Mouse (Mus musculus) forebrain, postnatal 0 days (tissue): ENCODE measurements around the gene Celsr1. TPM values are rescaled to one million over a fixed set of nuclear protein-coding genes. Genes with fewer than 3 reads are reported as not detected.

Experiments
- ATAC-seq: fragments of 200-750 bp; cut with Nextera tagmentation; 2 replicates; pipeline ENCODE4 v1.8.0; 2017; ENCODE audit warnings: mild to moderate bottlenecking, moderate library complexity
- DNase-seq: peaks from one replicate; pipeline ENCODE4 v3.0.0-alpha.2; 2015
- H3K27ac ChIP-seq: fragments of 300-500 bp; sonication (generic); 2 replicates; pipeline ENCODE4 v1.5.1; 2014; ENCODE audit warnings: low read depth, mild to moderate bottlenecking, antibody characterized with exemption, low read length, moderate library complexity, mixed read lengths
- H3K27me3 ChIP-seq: fragments of 300-500 bp; sonication (generic); 2 replicates; pipeline ENCODE4 v1.6.1; 2014; ENCODE audit warnings: mild to moderate bottlenecking, low read length, mixed read lengths; ENCODE audit not compliant: insufficient read depth
- H3K36me3 ChIP-seq: fragments of 300-500 bp; sonication (generic); 2 replicates; pipeline ENCODE4 v1.6.1; 2014; ENCODE audit warnings: mild to moderate bottlenecking, moderate library complexity; ENCODE audit not compliant: insufficient read depth
- H3K4me1 ChIP-seq: fragments of 300-500 bp; sonication (generic); 2 replicates; pipeline ENCODE4 v1.6.1; 2014; ENCODE audit warnings: antibody characterized with exemption; ENCODE audit not compliant: insufficient read depth
- H3K4me2 ChIP-seq: fragments of 300-500 bp; sonication (generic); 2 replicates; pipeline ENCODE4 v1.6.1; 2014; ENCODE audit warnings: low read depth, mild to moderate bottlenecking, moderate library complexity
- H3K4me3 ChIP-seq: fragments of 300-500 bp; sonication (generic); 2 replicates; pipeline ENCODE4 v1.5.1; 2014; ENCODE audit warnings: low read depth, low read length, mixed read lengths
- H3K9ac ChIP-seq: fragments of 300-500 bp; sonication (generic); 2 replicates; pipeline ENCODE4 v1.6.1; 2014; ENCODE audit warnings: mild to moderate bottlenecking
- H3K9me3 ChIP-seq: fragments of 300-500 bp; sonication (generic); 2 replicates; pipeline ENCODE4 v1.6.1; 2016; ENCODE audit warnings: low read length
- CTCF ChIP-seq: sonication (generic); IDR thresholded peaks from 2 replicates; pipeline ENCODE4 v1.5.1; 2016; ENCODE audit warnings: antibody characterized with exemption, control low read depth, low read depth
- WGBS: fragments of 180-500 bp; shearing (Covaris S2); extraction: QIAGEN DNeasy Blood & Tissue Kit; methylation state at CpG from one replicate; pipeline ENCODE4 v1.1.7; 2014; 5-methylcytosine and 5-hydroxymethylcytosine counted together
- polyA plus RNA-seq: library from polyadenylated mRNA; unstranded; fragments of >200 nt; fragmentation: Nextera tagmentation; extraction: Ambion mirVana; gene quantifications from 2 replicates; pipeline ENCODE4 v1.2.1, GENCODE M21; 2015
- total RNA-seq: library from RNA; depleted of rRNA; stranded (reverse); fragments of >200 nt; gene quantifications from 2 replicates; pipeline ENCODE4 v1.2.3, GENCODE M21; 2014

The Celsr1 gene
- total and polyA plus RNA-seq, 2 experiments from 2014 or later: 0.97 to 13.0 TPM

- Histone ChIP-seq H3K4me1 (peaks cover 7% of the 10 kb centered on the region; the same call in 1 of the 2 replicates), H3K9me3 (no peaks in the 10 kb centered on the region), H3K27me3 (no peaks in the 10 kb centered on the region), H3K9ac (no peak overlapping the region), H3K4me3 (no peak overlapping the region), H3K36me3 (no peaks in the 10 kb centered on the region), H3K27ac (no peak overlapping the region), H3K4me2 (no peak overlapping the region)
- no peak for TF ChIP-seq CTCF
- DNase-seq (no peak), ATAC-seq (no peak)
- WGBS: 64% methylated on average over 16 of the region's 16 CpGs
Observed at GRCm38 (mm10) chr15:85949421-85950164, 84.0 kb downstream of the Celsr1 start.

GRCm38 (mm10) chr15:85947967-85948366, 85.6 kb downstream of the Celsr1 start:
- TF ChIP-seq CTCF: no peak
- no peaks in the 10 kb centered on the region for H3K9me3 ChIP-seq
- H3K36me3 ChIP-seq: no peaks in the 10 kb centered on the region
- H3K4me1 ChIP-seq: peaks cover 7% of the 10 kb centered on the region; the same call in 1 of the 2 replicates
- WGBS: 12% methylated on average over 8 of the region's 8 CpGs
- H3K4me2 ChIP-seq: peak overlapping the region; percentile 21; the same call in 1 of the 2 replicates
- ATAC-seq (no peak; the same call in 1 of the 2 replicates), DNase-seq (no peak)
- H3K27ac ChIP-seq: 0 out of 2 replicates have a peak overlapping the region, but pooled peaks have one; percentile 23
- H3K4me3 ChIP-seq: no peak overlapping the region
- no peaks in the 10 kb centered on the region for H3K27me3 ChIP-seq
- H3K9ac ChIP-seq: no peak overlapping the region

- TF ChIP-seq CTCF: peak; percentile 29; the same call in 1 of the 2 replicates
- Histone ChIP-seq H3K4me1 (peaks cover 7% of the 10 kb centered on the region; the same call in 1 of the 2 replicates), H3K36me3 (no peaks in the 10 kb centered on the region), H3K4me3 (no peak overlapping the region), H3K9me3 (no peaks in the 10 kb centered on the region), H3K27ac (peak overlapping the region; percentile 30; the same call in 1 of the 2 replicates), H3K27me3 (no peaks in the 10 kb centered on the region), H3K4me2 (peak overlapping the region; percentile 21; the same call in 1 of the 2 replicates), H3K9ac (no peak overlapping the region)
- WGBS: 10% methylated on average over 9 of the region's 9 CpGs
- ATAC-seq: peak; percentile 60
- DNase-seq: no peak
Observed at GRCm38 (mm10) chr15:85947541-85947940, 86.0 kb downstream of the Celsr1 start.

- no peak overlapping the region for H3K27ac ChIP-seq
- no peak overlapping the region for H3K9ac ChIP-seq
- no peak overlapping the region for H3K4me3 ChIP-seq
- H3K9me3 ChIP-seq: no peaks in the 10 kb centered on the region
- TF ChIP-seq CTCF: no peak
- no peak overlapping the region for H3K4me2 ChIP-seq
- H3K4me1 ChIP-seq: no peaks in the 10 kb centered on the region
- no peaks in the 10 kb centered on the region for H3K36me3 ChIP-seq
- no peaks in the 10 kb centered on the region for H3K27me3 ChIP-seq
- 42% methylated on average over 5 of the region's 5 CpGs for WGBS
- DNase-seq (no peak), ATAC-seq (no peak)
Observed at GRCm38 (mm10) chr15:85935627-85936049, 97.9 kb downstream of the Celsr1 start.

GRCm38 (mm10) chr15:85928161-85928560, 105.4 kb downstream of the Celsr1 start:
- no peak overlapping the region for H3K4me2 ChIP-seq
- ATAC-seq (no peak), DNase-seq (no peak)
- H3K27me3 ChIP-seq: no peaks in the 10 kb centered on the region
- no peak overlapping the region for H3K4me3 ChIP-seq
- no peaks in the 10 kb centered on the region for H3K36me3 ChIP-seq
- 80% methylated on average over 12 of the region's 12 CpGs for WGBS
- H3K9me3 ChIP-seq: no peaks in the 10 kb centered on the region
- no peak for TF ChIP-seq CTCF
- no peaks in the 10 kb centered on the region for H3K4me1 ChIP-seq
- no peak overlapping the region for H3K9ac ChIP-seq
- no peak overlapping the region for H3K27ac ChIP-seq

- ATAC-seq (no peak), DNase-seq (no peak)
- Histone ChIP-seq H3K4me1 (no peaks in the 10 kb centered on the region), H3K9ac (no peak overlapping the region), H3K9me3 (no peaks in the 10 kb centered on the region), H3K4me3 (no peak overlapping the region), H3K27ac (no peak overlapping the region), H3K36me3 (no peaks in the 10 kb centered on the region), H3K4me2 (no peak overlapping the region), H3K27me3 (no peaks in the 10 kb centered on the region)
- no peak for TF ChIP-seq CTCF
- WGBS: 94% methylated on average over 11 of the region's 11 CpGs
Observed at GRCm38 (mm10) chr15:85921855-85922254, 111.7 kb downstream of the Celsr1 start.

GRCm38 (mm10) chr15:85919892-85920248, 113.7 kb downstream of the Celsr1 start:
- DNase-seq: no peak

More at GRCm38 (mm10) chr15:85919892-85920248, 113.7 kb downstream of the Celsr1 start:
- Histone ChIP-seq H3K9ac (no peak overlapping the region), H3K27ac (no peak overlapping the region), H3K4me1 (no peaks in the 10 kb centered on the region), H3K27me3 (no peaks in the 10 kb centered on the region), H3K4me2 (no peak overlapping the region), H3K9me3 (no peaks in the 10 kb centered on the region), H3K36me3 (no peaks in the 10 kb centered on the region), H3K4me3 (no peak overlapping the region)
- WGBS: 43% methylated on average over 8 of the region's 8 CpGs
- no peak for TF ChIP-seq CTCF
- peak; percentile 10; the same call in 1 of the 2 replicates for ATAC-seq
